Mouse (Mus musculus): Measurements from ENCODE around the gene Shkbp1.

DNA sequence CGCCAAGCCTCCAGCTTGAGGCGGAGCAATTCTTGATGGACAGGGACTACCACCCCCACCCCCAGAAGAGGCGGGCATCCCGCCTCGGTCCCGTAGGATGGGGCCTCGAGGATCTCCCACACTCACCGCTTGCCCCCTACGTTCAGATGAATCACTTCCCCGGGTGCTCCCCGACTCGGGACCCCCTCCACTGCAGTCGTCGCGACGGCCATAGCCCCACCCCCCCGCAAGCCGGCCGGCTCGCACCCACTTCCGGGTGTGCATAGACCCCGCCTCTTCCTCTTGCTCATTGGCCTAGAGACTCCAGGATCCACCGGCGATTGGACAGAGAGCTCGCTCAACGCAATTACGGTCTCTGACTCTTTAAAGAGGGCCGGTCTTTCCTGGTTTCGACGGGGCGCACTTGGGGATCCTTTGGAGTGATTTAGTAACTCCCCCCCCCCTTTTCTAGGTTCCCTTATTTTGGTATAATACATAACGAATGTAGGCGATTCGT, at the start of gene Shkbp1:
- TF ChIP-seq CTCF (IDR thresholded peaks at IDR 0.05; ENCODE audit: low read depth) (no peak), EP300 (IDR thresholded peaks at IDR 0.05; ENCODE audit: low read depth) (no peak)
